Mouse (Mus musculus) megakaryocyte, embryonic 14.5 days (primary cell): ENCODE measurements around the gene Arv1. TPM values are rescaled to one million over a fixed set of nuclear protein-coding genes. Genes with fewer than 3 reads are reported as not detected.

ENCODE experiments used
- H3K27me3 ChIP-seq: replicated peaks from 2 replicates; pipeline ENCODE3; 2012; ENCODE audit warnings: inconsistent platforms
- H3K36me3 ChIP-seq: replicated peaks from 2 replicates; pipeline ENCODE3; 2012; ENCODE audit warnings: low read length, inconsistent platforms, mixed read lengths
- H3K4me1 ChIP-seq: 2 replicates; pipeline ENCODE4 v1.6.1; 2012; ENCODE audit warnings: inconsistent platforms
- H3K4me3 ChIP-seq: replicated peaks from 2 replicates; pipeline ENCODE3; 2012; ENCODE audit warnings: moderate library complexity, mild to moderate bottlenecking, inconsistent platforms
- H3K9me3 ChIP-seq: 2 replicates; pipeline ENCODE4 v1.6.1; 2012; ENCODE audit warnings: inconsistent platforms
- FLI1 ChIP-seq: IDR thresholded peaks from 2 replicates; pipeline ENCODE4 v1.6.1; 2012; ENCODE audit warnings: low read length, inconsistent platforms, mixed read lengths
- GATA1 ChIP-seq: IDR thresholded peaks from 3 replicates; pipeline ENCODE4 v1.6.1; 2012; ENCODE audit warnings: mixed read lengths, low read length, inconsistent platforms, borderline replicate concordance
- polyA plus RNA-seq: library from polyadenylated mRNA; stranded (reverse); fragments of >175 nt; gene quantifications from 2 replicates; pipeline ENCODE4 v1.2.3, GENCODE M21; 2012; ENCODE audit warnings: low replicate concordance; ENCODE audit not compliant: insufficient read depth

The Arv1 gene
- polyA plus RNA-seq, 1 experiment: 3.8 TPM

DNA sequence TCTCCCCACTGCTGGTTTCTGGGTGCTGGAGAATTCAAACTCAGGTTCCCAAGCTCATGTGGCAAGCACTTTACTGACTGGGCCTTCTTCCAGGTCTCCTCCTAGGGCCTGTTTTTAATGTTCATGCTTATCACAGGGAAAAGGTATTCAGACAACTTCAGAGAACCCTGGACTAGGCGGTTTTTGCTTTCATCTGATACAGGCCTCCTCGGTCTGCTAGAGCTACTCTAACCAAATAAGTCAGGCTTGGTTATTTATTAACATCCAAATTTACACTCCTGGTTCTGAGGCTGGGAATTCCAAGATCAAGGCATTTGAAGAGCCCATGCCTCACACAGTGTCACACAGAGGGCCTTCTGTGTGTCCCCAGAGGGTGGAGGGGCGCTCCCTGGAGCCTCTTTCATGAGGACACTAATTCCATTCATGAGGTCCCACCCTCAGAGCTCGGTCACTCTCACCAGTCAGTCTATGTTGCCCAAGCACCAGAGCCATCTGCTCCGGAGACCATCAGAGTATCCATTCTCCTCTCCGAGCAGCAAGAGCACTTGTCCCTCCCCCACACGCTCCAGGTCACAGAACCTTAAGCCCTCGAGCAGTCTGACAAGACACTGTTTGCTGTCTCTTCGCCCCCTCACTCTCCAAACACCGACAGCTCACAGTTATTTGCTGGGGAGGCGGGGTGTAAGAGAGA lies 32.3 kb downstream of the Arv1 start:
- peaks cover 83% of the 10 kb centered on the region for H3K27me3 ChIP-seq
- H3K9me3 ChIP-seq: peaks cover 17% of the 10 kb centered on the region
- H3K36me3 ChIP-seq: no peaks in the 10 kb centered on the region
- TF ChIP-seq FLI1: no peak
- no peak for TF ChIP-seq GATA1
- H3K4me1 ChIP-seq: peaks cover 15% of the 10 kb centered on the region
- no peak overlapping the region for H3K4me3 ChIP-seq

DNA sequence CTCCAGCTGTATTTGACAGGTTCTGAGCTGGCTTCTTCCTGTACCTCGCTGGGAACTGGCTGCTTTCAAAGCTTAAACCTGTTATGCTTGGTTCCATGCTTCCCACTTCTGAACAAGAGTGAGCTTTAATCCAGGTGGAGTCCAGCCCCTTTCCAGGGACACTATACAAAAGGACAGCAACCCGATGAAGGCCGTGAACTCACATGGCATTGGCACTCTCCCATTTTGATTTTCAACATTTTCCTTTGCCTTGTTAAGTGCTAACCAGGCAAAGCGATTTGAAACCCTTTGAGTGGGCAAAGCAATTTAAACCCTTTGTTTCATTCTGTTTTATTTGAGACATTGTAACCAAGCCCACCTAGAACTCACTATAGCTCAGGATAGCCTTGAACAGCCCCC lies 32.9 kb downstream of the Arv1 start:
- Histone ChIP-seq H3K9me3 (peaks cover 17% of the 10 kb centered on the region), H3K4me1 (peaks cover 15% of the 10 kb centered on the region), H3K27me3 (peaks cover 81% of the 10 kb centered on the region), H3K4me3 (no peak overlapping the region), H3K36me3 (no peaks in the 10 kb centered on the region)
- no peak for TF ChIP-seq FLI1
- TF ChIP-seq GATA1: no peak

DNA sequence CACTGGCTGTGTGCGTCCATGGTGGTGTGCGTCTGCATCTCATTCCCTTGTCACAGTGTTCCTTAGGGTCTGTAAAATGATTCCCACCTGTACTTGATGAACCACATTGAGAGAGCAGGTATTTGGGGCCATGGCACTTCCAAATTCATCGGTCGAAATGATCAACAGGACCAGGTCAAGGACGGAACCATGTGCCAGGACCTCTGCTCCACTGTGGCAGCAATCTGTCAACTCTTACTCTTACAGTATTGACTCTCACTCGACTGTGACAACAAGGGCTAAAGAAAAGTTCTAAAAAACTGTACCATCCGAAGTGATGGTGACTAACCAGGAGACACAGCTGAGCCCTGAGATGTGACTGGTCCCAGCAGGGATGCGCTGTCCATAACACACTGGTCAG lies 33.5 kb downstream of the Arv1 start:
- no peak for TF ChIP-seq FLI1
- no peak for TF ChIP-seq GATA1
- H3K9me3 ChIP-seq: peaks cover 20% of the 10 kb centered on the region
- H3K4me3 ChIP-seq: no peak overlapping the region
- H3K36me3 ChIP-seq: no peaks in the 10 kb centered on the region
- H3K27me3 ChIP-seq: peaks cover 79% of the 10 kb centered on the region
- peaks cover 15% of the 10 kb centered on the region for H3K4me1 ChIP-seq

DNA sequence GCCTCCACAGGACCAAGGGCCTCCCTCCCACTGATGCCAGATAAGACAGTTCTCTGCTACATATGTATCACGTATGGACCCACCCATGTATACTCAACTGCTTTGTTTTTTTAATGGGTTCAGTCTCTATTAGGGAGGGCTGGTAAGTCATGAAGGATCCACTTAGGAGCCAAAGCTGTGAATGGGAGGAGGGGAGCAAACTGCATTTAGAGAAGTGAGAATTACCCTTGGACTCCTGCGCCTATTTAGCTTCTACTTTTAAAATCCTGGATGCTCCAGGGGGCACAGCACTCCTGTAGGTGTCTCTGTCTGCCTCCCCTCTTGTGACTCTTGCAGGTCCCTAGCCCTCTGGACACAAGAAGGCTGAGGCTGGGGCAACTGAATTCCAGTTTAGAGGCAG lies 34.2 kb downstream of the Arv1 start:
- peaks cover 24% of the 10 kb centered on the region for H3K9me3 ChIP-seq
- peaks cover 11% of the 10 kb centered on the region for H3K4me1 ChIP-seq
- peaks cover 76% of the 10 kb centered on the region for H3K27me3 ChIP-seq
- no peak overlapping the region for H3K4me3 ChIP-seq
- TF ChIP-seq GATA1 (no peak), FLI1 (no peak)
- H3K36me3 ChIP-seq: no peaks in the 10 kb centered on the region

DNA sequence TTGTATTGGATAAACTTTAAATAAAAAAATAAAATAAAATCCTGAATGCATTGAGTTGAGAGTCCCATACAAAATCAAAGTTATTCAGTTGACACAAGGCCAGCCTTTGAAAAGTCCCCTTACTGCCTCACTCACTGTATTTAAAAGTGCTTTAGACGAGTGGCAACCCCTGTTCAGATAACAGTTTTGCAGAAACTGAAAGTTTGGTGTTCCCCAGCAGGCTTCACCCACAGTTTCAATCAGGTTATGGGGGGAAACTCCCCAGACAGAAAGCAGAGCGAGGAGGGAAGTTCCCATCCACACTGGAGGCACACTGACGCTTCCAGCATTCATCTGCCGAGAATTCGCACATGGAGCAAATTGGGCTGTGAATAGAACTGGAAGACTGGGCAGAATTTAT lies 34.7 kb downstream of the Arv1 start:
- Histone ChIP-seq H3K4me3 (no peak overlapping the region), H3K4me1 (peaks cover 7% of the 10 kb centered on the region), H3K9me3 (peaks cover 24% of the 10 kb centered on the region), H3K36me3 (no peaks in the 10 kb centered on the region), H3K27me3 (peaks cover 75% of the 10 kb centered on the region)
- no peak for TF ChIP-seq FLI1

DNA sequence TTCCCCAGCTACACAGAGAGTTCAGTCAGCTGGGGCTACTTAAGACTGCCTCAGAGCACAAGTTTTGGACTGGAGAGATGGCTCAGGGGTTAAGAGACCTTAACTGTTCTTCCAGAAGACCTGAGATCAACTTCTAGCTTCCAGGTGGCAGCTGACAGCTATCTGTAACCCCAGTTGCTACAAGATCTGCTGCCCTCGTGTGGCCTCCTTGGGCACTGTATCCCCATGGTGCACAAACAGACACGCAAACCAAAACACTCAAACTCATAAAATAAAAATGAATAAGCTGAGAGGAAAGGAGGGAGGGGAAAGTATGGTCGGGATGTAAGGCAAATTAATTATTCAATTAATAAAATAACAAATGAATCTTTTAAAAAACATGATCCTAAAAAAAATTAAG lies 36.6 kb downstream of the Arv1 start:
- Histone ChIP-seq H3K4me3 (no peak overlapping the region), H3K9me3 (peaks cover 24% of the 10 kb centered on the region), H3K4me1 (no peaks in the 10 kb centered on the region), H3K27me3 (peaks cover 71% of the 10 kb centered on the region), H3K36me3 (no peaks in the 10 kb centered on the region)
- TF ChIP-seq GATA1 (no peak), FLI1 (no peak)

DNA sequence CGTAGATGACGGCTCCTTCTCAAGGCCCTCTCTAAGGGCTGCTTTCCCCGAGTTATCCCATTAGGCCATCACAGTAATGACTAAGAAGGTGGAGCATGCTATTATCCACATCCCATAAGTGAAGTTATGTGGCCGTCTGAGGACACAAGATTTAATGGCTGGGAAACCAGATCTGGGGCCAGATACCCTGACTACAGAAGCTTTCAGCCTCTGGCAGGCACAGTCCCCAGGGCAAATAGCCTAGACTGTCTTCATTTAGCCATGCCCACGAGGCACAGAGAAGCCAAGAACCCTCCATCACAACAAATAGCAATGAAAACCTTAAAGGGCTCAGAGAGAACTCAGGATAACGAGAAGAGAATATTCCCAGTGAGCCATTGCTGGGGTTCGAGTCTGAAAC lies 41.1 kb downstream of the Arv1 start:
- peaks cover 24% of the 10 kb centered on the region for H3K9me3 ChIP-seq
- H3K4me3 ChIP-seq: no peak overlapping the region
- H3K4me1 ChIP-seq: peaks cover 7% of the 10 kb centered on the region
- peaks cover 51% of the 10 kb centered on the region for H3K27me3 ChIP-seq
- H3K36me3 ChIP-seq: no peaks in the 10 kb centered on the region
- TF ChIP-seq FLI1: no peak
- no peak for TF ChIP-seq GATA1

DNA sequence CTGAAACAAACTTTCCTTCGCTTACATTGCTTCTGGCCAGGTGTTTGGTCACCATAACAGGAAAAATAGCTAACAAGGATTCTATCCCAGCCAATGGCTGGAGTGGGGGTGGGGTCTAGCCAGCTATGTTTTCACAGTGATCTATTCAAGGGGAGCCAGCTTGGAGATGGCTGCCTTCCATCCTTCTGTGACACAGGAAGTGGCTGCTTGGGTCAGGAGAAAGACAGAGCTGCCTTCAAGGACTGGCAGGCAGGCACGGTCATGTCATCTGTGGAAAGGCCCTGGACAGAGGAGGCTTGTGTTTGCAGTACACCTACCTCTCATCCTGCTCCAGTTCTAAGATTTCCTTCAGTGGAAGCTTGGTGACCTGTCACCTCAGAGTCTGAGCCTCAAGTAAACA lies 50.5 kb downstream of the Arv1 start:
- peaks cover 7% of the 10 kb centered on the region; the same call in 1 of the 2 replicates for H3K4me1 ChIP-seq

DNA sequence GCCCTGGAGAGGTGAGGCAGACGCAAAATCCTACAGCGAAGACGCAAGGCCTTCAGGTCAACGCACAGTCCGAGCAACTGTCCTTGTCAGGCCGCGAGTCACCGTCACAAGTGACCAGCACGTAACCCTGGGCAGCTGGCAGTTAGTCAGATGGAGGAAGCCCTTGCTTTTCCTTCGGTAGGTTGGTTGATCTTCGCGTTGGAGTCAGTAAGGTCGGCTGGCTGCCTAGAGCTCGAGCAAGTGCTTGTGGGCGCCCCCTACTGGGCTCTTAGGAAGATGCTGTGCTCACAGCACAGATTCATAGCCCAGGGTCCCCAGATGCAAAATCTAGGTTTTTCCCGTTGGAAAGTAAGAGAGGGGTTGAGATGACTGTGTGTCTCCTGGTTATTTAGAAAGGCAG lies 53.8 kb downstream of the Arv1 start:
- Histone ChIP-seq H3K36me3 (no peaks in the 10 kb centered on the region), H3K4me3 (peak overlapping the region; percentile 85), H3K9me3 (no peaks in the 10 kb centered on the region), H3K27me3 (peaks cover 76% of the 10 kb centered on the region), H3K4me1 (peaks cover 5% of the 10 kb centered on the region; the same call in 1 of the 2 replicates)
- TF ChIP-seq GATA1 (no peak), FLI1 (no peak)

More for the DNA sequence above, 50.5 kb downstream of the Arv1 start:
- Histone ChIP-seq H3K9me3 (peaks cover 17% of the 10 kb centered on the region), H3K36me3 (no peaks in the 10 kb centered on the region), H3K27me3 (peaks cover 72% of the 10 kb centered on the region), H3K4me3 (no peak overlapping the region)
- TF ChIP-seq GATA1: no peak
- TF ChIP-seq FLI1: no peak

DNA sequence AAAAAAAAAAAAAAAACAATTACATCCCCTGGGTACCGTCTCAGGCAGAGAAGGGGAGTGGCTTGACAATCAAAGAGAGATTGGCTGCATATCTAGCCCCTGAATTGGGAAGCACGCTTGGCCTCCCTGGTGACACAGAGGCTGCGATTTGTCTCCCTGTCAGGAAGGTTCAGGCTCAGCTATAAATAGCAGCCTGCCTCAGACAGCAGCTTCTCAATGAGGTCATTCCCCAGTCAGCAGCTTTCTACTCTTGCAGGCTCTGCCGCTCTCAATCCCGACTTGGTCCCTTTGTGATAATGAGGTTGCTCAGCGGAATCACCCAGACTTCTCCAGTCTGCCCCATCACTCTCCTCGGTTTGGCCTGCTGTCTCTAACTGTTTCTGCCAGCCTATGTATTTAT lies 58.3 kb downstream of the Arv1 start:
- H3K27me3 ChIP-seq: peaks cover 72% of the 10 kb centered on the region
- no peak overlapping the region for H3K4me3 ChIP-seq
- TF ChIP-seq FLI1: no peak
- TF ChIP-seq GATA1: no peak
- H3K4me1 ChIP-seq: peaks cover 5% of the 10 kb centered on the region; the same call in 1 of the 2 replicates
- H3K36me3 ChIP-seq: no peaks in the 10 kb centered on the region
- H3K9me3 ChIP-seq: no peaks in the 10 kb centered on the region; the same call in 1 of the 2 replicates

DNA sequence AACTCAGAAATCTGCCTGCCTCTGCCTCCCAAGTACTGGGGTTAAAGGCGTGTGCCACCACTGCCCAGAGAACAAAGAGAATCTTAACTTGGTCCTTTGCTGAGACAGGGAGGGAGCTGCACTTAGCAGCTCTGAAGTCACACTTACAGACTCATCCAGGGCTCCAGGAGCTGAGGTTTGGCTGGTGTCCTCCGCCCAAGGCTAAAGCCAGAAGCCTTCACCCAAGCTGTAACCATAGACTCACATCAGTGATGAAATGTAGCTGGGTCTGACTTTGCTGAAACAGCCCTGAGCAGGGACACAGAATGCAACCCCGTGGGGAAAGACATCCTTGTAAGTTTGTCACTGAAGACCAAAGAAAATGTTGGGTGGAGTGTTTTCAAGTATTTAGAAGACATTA lies 60.5 kb downstream of the Arv1 start:
- Histone ChIP-seq H3K36me3 (no peaks in the 10 kb centered on the region), H3K9me3 (no peaks in the 10 kb centered on the region; the same call in 1 of the 2 replicates), H3K4me1 (no peaks in the 10 kb centered on the region; the same call in 1 of the 2 replicates), H3K4me3 (no peak overlapping the region), H3K27me3 (peaks cover 72% of the 10 kb centered on the region)
- TF ChIP-seq GATA1 (no peak), FLI1 (no peak)
